Mouse (Mus musculus) thymus, adult 2 months (tissue): ENCODE data around the gene Fgfr2. TPM values are rescaled to one million over a fixed set of nuclear protein-coding genes. Genes with fewer than 3 reads are reported as not detected.

Source experiments
- DNase-seq: peaks from one replicate; pipeline ENCODE4 v3.0.0; 2021
- H3K27ac ChIP-seq: fragments of 200-500 bp; 2 replicates; pipeline ENCODE4 v1.5.1; 2012; ENCODE audit warnings: low read length, control low read depth; ENCODE audit not compliant: control insufficient read depth, insufficient read depth
- H3K27me3 ChIP-seq: fragments of 200-500 bp; 2 replicates; pipeline ENCODE4 v1.6.1; 2012; ENCODE audit warnings: mild to moderate bottlenecking, low read length, moderate library complexity, mixed read lengths; ENCODE audit not compliant: control insufficient read depth, insufficient read depth
- H3K36me3 ChIP-seq: fragments of 200-500 bp; 2 replicates; pipeline ENCODE4 v1.6.1; 2012; ENCODE audit warnings: mild to moderate bottlenecking, low read length, moderate library complexity; ENCODE audit not compliant: control insufficient read depth, insufficient read depth
- H3K4me1 ChIP-seq: fragments of 200-500 bp; replicated peaks from 2 replicates; pipeline ENCODE4 v1.6.1; 2012; ENCODE audit warnings: low read length; ENCODE audit not compliant: control insufficient read depth, insufficient read depth
- H3K4me3 ChIP-seq: fragments of 200-500 bp; 2 replicates; pipeline ENCODE4 v1.5.1; 2012; ENCODE audit warnings: mild to moderate bottlenecking, low read length, control low read depth, moderate library complexity; ENCODE audit not compliant: control insufficient read depth, insufficient read depth
- CTCF ChIP-seq: fragments of 200-500 bp; IDR thresholded peaks from 2 replicates; pipeline ENCODE4 v1.5.1; 2012; ENCODE audit warnings: mild to moderate bottlenecking, control low read depth, low read length, moderate library complexity, borderline replicate concordance; ENCODE audit not compliant: control insufficient read depth, poor library complexity, insufficient read depth; ENCODE audit errors: extremely low read depth
- POLR2A ChIP-seq: fragments of 200-500 bp; IDR thresholded peaks from 2 replicates; pipeline ENCODE4 v1.6.1; 2012; ENCODE audit warnings: mild to moderate bottlenecking, low read length, control low read depth, moderate library complexity; ENCODE audit not compliant: control insufficient read depth, poor library complexity, insufficient read depth; ENCODE audit errors: extremely low read depth
- WGBS: fragments of 180-500 bp; shearing (Covaris S2); methylation state at CpG from one replicate; pipeline ENCODE4 v1.1.7; 2018; 5-methylcytosine and 5-hydroxymethylcytosine counted together
- polyA plus RNA-seq: library from polyadenylated mRNA; depleted of rRNA; stranded (reverse); fragments of >200 nt; gene quantifications from 2 replicates; pipeline ENCODE4 v1.2.3, GENCODE M21; 2012

Gene Fgfr2
- polyA plus RNA-seq, 1 experiment = 12.1 TPM

- DNase-seq = no peak
- Histone ChIP-seq H3K27me3 (no peaks in the 10 kb centered on the region), H3K27ac (no peak overlapping the region), H3K36me3 (no peaks in the 10 kb centered on the region), H3K4me3 (no peak overlapping the region), H3K4me1 (no peaks in the 10 kb centered on the region)
- TF ChIP-seq CTCF (no peak), POLR2A (no peak)
- WGBS = 54% methylated on average over 8 of the region's 8 CpGs
Measured at GRCm38 (mm10) chr7:130949331-130949751, 2173.8 kb downstream of the Fgfr2 start.

- TF ChIP-seq CTCF = no peak
- no peak for TF ChIP-seq POLR2A
- Histone ChIP-seq H3K27me3 (no peaks in the 10 kb centered on the region), H3K27ac (no peak overlapping the region), H3K4me3 (no peak overlapping the region), H3K36me3 (no peaks in the 10 kb centered on the region), H3K4me1 (no peaks in the 10 kb centered on the region)
- no peak for DNase-seq
- 14% methylated on average over 5 of the region's 5 CpGs for WGBS
Measured at GRCm38 (mm10) chr7:130948563-130949208, 2174.5 kb downstream of the Fgfr2 start.

- TF ChIP-seq POLR2A = no peak
- no peak for TF ChIP-seq CTCF
- Histone ChIP-seq H3K27me3 (no peaks in the 10 kb centered on the region), H3K4me1 (no peaks in the 10 kb centered on the region), H3K27ac (no peak overlapping the region), H3K4me3 (no peak overlapping the region), H3K36me3 (no peaks in the 10 kb centered on the region)
- WGBS = 94% methylated on average over 12 of the region's 12 CpGs
- no peak for DNase-seq
Measured at GRCm38 (mm10) chr7:130946303-130946702, 2176.8 kb downstream of the Fgfr2 start.

GRCm38 (mm10) chr7:130945730-130946129 is 2177.4 kb downstream of the Fgfr2 start:
- Histone ChIP-seq H3K4me1 (no peaks in the 10 kb centered on the region), H3K27ac (no peak overlapping the region), H3K4me3 (no peak overlapping the region), H3K36me3 (no peaks in the 10 kb centered on the region), H3K27me3 (no peaks in the 10 kb centered on the region)
- 93% methylated on average over 3 of the region's 3 CpGs for WGBS
- no peak for DNase-seq
- no peak for TF ChIP-seq CTCF
- no peak for TF ChIP-seq POLR2A

- TF ChIP-seq POLR2A (no peak), CTCF (no peak)
- 95% methylated on average over 11 of the region's 11 CpGs for WGBS
Measured at GRCm38 (mm10) chr7:130944766-130945475, 2178.2 kb downstream of the Fgfr2 start.

GRCm38 (mm10) chr7:130943280-130943895 is 2179.8 kb downstream of the Fgfr2 start:
- TF ChIP-seq CTCF (no peak), POLR2A (no peak)
- Histone ChIP-seq H3K27me3 (no peaks in the 10 kb centered on the region; the same call in 1 of the 2 replicates), H3K36me3 (no peaks in the 10 kb centered on the region), H3K4me3 (no peak overlapping the region), H3K27ac (no peak overlapping the region), H3K4me1 (no peaks in the 10 kb centered on the region)
- 86% methylated on average over 9 of the region's 9 CpGs for WGBS
- DNase-seq = no peak

More at GRCm38 (mm10) chr7:130944766-130945475, 2178.2 kb downstream of the Fgfr2 start:
- no peaks in the 10 kb centered on the region for H3K4me1 ChIP-seq
- no peak overlapping the region for H3K4me3 ChIP-seq
- DNase-seq = no peak
- no peaks in the 10 kb centered on the region for H3K27me3 ChIP-seq
- no peak overlapping the region for H3K27ac ChIP-seq
- H3K36me3 ChIP-seq = no peaks in the 10 kb centered on the region
